Mouse (Mus musculus) A20 (cell line): ENCODE measurements around the gene Crybb3.

ENCODE experiments used
- DNase-seq: peaks from one replicate; pipeline ENCODE4 v3.0.0-alpha.2; 2011; ENCODE audit warnings: low read depth, low spot score

Gene Crybb3

DNA sequence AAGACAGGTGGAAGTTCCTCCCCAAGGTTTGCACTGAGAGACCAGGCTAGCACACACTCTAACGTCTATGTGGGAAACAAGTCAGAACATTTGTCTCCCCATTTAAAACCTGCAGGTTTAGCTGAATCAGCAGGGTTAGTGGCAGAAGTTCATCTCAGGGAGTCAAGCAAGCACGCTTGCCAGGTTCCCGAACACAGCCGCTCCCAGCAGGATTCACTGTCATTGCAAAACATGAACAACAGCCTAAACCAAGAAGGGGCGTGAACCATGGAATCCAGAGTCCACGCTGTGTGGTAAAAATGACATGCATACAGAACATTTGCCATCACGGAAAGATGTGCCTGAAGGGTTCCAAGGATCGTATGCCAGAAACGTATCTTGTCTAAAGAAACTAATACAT lies 23.7 kb upstream of the Crybb3 start:
- DNase-seq, result no peak

DNA sequence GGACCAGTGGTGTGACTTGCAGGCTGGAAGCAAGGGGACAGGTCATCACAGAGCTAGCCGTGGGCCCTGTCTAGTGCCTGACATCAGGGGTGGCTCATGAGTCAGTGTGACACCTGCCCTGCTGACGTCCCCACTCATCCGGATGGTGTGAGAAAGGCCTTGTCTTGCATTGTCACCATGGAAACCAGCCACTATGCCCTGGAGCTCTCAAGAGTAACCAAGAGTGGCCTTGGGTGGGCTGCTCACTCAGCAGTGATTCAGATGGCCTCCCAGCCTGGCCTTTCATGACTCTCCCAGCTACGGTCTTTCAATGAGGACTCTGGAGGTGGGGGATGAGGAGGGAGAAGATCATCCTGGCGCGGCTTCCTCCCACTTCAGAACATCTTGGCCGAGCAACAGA lies 21.1 kb upstream of the Crybb3 start:
- no peak for DNase-seq

DNA sequence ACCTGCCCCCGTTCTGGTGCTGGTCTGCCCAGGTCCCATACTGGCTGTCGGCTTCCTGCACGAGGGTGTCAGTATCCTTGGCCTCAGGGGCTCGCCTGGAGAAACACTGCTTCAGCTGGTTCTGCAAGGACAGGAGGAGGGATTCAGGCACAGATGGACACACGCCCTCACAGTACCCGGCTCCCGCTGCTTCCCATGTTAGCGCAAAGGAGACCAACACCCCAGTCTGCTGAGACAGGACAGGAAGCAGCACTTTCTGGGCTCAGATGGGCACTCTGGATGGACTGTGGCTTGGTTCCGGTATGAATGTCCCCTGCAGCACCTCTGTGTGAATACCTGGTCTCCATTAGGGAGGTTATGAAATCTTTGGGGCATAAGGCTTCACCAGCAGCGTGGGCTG lies 20.1 kb upstream of the Crybb3 start:
- no peak for DNase-seq

DNA sequence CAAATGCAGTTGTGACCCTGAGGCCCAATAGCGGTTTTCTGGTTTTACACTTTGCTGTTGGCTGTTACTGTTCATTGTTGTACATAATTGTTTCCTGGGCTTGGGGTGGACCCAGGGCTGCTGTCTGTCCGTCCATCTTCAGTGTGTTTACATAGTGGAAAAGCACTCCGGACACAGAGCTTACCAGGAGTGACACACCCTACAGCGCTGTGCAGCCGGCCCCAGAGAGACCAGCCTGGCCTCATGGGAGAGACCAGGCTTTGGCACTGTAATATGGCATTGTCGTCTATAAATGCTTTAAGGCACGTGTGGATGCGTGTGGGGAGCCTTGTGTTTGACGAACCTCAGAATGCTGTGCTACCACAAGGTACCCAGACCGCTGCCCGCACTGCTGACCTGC lies 19.0 kb upstream of the Crybb3 start:
- DNase-seq, result no peak

DNA sequence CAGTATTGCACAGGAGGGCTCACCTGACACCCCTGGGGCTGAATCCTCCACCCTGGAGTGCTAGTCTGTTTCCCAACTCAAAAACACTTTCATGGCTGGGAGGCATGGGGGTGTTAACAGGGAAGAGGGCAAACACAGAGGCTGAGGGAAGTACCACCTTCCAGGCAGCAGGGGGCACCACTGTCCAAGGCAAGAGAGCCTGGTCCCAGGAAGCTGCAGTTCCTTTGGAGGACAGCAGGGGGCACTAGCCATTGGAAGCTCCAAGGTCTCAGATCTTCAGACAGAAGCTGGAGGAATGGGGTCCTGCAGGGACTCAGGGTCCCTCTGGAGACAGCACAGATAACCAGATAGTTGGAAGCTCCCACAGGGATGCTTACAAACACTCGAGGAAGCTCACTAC lies 18.2 kb upstream of the Crybb3 start:
- peak; percentile 1 for DNase-seq

DNA sequence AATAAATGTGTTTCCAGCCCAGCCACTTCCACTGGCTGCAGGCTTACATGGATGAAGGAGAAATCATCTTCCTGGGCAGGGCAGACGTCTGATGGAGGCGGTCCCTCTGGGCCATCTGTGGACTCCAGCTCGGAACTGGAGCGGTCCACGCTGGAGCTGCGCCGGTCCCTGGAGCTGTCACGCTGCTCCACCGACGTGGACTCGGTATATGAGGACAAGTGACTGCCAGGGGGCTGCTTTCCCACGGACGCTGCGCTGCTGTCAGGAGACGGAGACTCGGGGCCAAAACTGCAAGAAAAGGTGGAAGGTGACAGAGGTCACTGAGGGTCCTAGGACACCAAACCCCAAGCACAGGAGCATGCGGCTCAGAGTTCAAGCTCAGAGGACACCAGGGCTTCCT lies 16.2 kb upstream of the Crybb3 start:
- DNase-seq, result no peak

DNA sequence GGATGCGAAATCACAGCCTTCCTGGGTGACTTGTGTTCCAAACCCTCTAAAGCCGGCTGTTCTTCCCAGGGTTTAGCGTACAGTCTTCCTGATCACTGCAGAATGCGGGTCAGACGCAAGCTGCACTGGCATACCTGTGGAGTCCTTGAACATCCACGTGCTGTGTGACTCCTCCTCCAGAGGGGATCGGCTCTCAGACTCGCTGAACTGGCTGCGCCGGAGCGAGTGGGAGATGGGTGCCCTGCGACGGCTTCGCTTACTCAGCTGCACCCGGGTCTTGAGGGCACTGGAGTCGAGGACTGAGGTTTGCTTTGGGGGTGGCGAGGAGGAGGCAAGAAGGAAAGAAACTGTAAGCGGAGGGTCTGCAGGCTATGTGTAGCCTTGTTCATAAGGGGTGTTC lies 14.1 kb upstream of the Crybb3 start:
- DNase-seq, result no peak

DNA sequence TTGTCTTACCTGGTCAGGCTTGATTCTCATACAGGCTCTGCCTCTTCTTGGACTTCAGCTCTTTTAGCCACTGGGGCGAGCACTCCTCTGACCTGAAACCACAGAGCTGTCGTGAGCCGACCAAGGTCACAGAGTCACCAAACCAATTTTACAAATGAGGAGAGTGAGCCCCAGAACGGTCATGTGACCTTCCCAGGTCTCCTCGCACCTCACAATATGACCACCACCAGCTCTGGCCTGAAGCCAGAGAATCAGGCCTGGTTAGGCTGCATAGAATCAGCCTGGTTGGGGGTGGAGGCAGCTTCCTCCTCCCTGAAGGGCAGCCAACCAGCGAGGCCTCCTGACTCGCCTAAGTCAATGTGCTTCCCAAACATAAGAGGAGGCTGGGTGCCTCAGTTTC lies 11.0 kb upstream of the Crybb3 start:
- no peak for DNase-seq

DNA sequence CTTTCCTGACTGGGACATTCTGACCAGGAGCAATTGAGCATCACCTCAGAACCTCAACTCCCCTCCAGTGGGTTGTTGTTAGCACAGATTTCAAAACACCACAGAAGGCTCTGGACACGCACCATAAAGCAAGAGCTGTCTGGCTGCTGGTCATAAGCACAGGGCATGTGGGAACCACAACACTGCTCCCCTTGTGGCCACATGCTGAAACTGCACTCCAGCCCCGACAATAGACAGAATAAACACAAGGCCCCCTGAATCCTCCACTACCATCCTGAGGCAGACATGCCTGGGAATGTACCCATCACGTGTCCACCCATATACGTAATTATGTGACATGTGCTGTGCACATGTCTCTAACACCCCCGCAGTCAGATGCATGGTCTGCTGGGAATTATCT lies 9.8 kb upstream of the Crybb3 start:
- no peak for DNase-seq

DNA sequence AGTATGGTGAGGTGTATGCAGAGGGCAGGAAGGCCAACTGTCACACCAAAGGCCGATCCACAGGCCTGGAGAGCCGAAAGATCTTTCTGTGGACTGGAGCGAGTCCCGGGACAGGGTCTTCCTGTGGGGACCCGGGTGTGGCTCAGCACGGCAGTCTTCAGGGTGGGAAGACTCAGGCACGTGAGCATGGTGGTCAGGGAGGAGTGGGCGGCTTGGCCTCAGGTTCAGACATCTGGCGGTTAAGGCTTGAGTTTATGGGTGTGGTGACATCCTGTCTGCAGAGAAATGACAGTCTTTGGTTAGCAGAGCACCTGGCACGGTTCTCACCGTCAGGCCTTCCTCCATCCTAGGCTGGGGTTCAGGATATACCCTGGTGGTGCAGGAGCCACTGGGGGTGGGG lies 9.4 kb upstream of the Crybb3 start:
- no peak for DNase-seq

DNA sequence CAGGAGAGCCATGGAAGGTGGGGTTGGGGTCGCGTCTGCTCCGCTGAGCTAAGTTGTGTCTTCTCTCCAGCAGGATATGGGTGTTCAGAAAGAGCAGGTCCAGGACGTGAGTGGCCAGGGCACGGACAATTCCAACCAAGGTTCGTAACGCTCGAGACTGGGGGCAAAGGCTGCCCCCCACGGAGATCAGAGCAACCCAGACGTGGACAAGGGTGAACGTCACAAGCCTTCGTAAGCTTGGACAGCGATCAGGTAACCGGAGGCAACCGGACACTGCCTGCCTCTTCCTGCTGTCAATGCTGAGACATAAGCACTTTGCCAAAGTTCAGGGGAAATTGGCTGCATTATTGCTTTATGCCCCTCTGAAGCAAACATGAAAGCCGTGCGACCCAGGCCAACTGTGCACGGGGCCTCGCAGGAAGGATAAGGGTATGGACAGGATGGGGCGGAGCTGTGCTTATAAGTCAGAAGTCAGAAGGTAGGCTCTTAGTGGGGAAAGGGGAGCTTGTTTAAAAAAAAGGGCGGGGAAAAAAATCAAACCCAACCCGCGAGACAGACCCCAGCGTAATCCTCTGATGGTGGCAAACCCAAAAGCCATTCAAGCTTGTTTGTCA lies 8.8 kb upstream of the Crybb3 start:
- DNase-seq, result no peak

DNA sequence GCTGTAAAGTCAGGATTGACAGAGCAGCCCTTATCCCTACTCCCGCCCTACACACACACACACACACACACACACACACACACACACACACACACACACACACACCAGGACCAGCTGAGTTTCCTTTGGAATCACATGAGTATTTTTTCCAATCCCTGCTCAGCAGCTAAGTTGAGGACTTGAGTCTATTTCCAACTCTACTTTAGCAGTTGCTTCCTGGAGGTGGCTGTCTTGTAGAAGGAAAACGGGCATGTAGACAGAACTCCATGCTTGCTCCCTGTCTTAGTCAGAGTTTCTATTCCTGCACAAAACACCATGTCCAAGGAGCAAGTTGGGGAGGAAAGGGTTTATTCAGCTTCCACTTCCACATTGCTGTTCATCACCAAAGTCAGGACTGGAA lies 6.1 kb upstream of the Crybb3 start:
- no peak for DNase-seq

DNA sequence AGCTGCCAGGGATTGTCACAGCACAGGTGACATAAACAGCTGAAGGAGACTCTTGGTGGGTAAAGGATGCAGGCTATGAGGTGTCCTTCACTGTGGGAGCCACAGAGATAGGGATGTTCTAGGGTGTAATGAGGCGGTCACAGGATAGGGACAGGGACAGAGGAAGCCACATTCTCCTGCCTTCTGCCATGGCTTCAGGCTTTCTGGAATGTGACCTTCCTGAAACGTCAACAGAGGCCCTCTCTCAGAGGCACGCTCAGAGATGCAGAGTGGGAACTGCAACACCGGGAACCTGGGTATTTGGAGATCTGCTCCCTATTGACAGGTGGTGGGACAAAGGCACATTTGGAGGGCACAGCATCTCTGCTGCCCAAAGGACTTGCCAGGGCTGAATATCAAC lies 5.6 kb upstream of the Crybb3 start:
- no peak for DNase-seq

DNA sequence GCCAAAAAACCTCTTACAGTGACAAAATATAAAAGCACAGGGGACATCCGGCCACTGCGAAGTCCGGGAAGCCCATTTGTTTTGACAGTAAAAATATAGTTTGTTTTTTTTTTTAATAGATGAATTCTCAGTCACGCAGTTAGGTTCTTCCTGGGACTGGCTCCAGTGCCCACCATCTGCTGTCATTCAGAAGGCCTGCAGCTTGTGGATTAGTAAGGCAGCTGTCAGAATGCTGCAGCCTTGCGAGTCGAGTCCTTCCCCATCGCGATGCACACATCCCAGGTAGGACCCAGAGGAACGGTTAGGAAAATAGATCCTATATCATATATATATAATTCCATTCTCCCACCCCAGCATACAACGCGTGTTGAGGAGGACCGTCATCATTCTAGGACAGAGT lies 5.1 kb upstream of the Crybb3 start:
- no peak for DNase-seq

DNA sequence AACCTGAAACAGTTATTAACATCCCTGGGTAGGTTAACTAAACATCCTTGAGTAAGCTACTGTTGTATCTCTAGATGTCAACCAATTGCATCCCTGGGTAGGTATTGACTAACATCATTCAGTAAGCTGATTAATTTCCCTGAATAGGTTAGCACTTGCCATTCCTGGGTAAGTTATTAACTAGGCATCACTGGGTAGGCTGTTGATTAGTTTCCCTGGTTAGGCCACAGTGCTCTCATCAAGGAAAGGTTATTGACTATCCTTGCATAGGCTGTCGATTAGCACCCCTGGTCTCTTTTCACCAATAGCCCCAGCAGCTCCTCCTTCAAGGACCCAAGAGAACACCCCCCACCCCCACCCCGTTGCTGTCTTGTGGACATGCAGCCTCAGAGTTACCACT lies 4.5 kb upstream of the Crybb3 start:
- no peak for DNase-seq

DNA sequence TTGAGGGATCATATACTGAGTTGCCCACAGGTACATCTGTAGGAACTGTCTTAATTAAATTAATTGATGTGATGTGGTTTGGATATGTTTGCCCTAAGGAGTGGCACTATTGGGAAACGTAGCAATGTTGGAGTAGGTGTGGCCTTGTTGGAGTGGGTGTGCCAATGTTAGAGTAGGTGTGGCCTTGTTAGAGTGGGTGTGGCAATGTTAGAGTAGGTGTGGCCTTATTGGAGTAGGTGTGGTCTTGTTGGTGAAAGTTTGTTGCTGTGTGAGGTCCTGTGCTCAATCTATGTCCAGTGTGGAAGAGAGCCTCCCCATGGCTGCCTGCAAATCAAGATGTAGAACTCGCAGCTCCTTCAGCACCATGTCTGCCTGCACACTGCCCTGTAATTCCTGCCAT lies 2.9 kb upstream of the Crybb3 start:
- DNase-seq, result no peak

DNA sequence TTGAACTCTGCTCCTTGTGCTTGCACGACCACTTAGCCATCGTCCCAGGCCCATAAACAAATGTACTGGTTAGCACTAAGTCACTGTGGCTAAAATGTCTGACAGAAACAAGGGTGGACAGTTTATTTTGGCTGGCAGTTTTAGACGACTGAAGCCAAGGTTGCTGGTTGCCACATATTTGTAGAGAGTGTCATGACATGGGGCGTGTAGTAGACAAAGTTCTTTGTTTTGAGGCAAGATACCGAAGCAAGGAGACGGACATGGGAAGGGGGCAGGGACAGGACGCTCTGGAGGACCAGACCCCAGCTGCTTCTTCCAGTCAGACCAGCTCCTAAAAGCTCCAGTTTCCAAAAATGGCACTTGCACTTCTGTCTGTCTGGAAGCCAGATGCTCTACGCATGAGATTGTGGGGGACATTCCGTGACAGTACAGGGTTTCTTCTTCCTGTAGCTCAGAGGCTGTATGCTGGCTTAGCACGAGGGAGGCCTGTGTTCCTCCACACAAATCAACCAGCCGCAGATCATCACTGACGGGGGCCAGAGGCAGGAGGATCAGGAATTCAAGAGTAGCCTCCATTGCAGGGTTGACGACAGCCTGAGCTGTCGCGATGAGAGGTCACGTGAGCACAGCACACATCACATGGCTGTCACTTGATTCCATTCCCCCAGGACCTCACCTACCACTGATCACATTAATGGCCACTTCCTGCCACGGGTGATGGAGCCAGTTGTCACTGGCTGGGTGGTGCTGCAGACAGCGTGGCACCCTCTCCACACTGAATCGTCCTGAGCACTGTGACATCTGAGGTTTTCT lies 1.2 kb upstream of the Crybb3 start:
- no peak for DNase-seq

DNA sequence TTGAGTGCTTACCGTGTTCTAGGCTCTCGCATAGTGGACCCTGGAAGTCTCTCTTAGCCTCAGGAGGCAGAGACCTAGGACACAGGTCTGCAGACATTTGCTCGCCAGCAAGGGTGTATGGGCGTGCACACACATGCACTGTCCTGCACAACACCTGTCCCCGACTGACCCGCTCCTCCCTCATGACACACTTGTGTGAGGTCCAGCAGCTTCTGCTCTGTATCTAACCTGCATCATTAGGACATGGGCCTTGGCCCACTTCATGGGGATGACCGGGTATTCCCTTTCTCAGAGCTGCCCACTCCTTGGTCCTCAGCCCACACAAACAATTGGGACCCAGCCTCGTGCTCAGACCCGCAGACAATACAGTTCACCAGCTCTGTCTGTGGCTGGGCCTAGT lies 364 bp downstream of the Crybb3 start:
- DNase-seq, result no peak

DNA sequence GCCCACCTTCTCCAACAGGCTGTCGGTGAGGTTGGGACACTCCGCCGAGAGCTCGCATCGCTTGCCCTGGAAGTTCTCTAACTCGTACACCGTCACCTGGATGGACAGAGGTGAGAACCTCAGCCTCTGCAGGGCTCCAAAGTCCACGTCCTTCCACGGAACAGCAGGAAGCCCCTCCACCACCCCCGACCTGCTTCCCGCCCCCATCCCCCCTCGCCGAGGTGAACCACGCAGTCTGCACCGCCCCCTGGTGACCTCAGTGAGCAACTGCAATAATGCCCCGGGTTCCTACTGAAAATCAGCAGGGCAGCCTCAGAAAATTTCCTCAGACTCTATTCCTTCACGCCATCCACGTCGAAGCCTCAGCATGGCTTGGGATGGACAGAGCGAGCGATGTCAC lies 1.6 kb downstream of the Crybb3 start:
- no peak for DNase-seq

DNA sequence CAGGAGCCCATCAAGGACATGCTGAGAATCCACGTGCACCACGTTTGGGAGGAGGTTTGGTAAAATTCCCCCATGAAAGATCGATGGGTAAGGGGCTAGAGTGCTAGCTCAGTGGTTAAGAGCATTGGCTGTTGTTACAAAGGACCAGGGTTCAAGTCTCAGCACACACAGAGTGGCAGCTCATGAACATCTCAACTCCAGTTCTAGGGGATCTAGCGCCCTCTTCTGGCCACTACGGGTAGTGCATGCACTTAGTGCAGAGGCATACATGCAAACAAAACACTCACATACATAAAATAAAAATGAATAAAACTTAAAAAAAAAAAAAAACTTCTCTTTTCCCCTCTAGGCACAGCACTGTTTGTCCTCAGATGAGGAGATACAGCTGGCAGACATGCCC lies 2.7 kb downstream of the Crybb3 start:
- no peak for DNase-seq

DNA sequence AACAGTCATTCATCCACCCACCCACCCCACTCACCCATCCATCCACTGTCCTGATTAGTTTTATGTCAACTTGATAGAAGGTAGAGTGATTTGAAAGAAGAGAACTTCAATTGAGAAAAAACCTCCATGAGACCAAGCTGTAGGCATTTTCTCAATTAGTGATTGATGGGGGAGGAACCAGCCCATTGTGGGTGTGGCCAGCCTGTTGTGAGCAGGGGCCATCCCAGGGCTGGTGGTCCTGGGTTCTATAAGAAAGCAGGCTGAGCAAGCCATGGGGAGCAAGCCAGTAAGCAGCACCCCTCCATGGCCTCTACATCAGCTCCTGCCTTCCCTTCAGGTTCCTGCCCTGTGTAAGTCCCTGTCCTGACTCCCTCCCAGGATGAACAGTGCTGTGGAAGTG lies 11.4 kb downstream of the Crybb3 start, which contains the start of gene Crybb2:
Crybb2 (minus strand) TSS at position 101 of the 400 bp plus-strand sequence.
- DNase-seq, result no peak

DNA sequence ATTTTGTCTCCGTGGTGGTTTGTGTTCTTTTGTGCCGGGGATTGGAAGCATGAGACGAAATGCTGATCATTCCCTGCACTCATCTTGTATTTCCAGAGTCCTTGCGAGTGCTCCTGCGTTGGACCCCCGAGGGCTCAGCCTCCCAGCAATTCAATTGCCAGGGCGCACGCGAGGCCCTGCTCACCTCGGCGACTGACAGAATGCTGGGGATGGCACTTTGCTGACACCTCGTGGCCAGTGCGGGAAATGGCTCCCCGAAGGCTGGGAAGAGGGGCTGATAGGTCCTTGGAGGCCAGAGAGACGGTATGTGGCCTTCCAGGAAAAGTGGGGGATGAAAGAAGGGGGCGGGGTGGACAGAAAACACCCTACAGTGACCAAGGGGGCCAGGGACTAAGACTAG lies 27.1 kb downstream of the Crybb3 start:
- DNase-seq, result no peak

DNA sequence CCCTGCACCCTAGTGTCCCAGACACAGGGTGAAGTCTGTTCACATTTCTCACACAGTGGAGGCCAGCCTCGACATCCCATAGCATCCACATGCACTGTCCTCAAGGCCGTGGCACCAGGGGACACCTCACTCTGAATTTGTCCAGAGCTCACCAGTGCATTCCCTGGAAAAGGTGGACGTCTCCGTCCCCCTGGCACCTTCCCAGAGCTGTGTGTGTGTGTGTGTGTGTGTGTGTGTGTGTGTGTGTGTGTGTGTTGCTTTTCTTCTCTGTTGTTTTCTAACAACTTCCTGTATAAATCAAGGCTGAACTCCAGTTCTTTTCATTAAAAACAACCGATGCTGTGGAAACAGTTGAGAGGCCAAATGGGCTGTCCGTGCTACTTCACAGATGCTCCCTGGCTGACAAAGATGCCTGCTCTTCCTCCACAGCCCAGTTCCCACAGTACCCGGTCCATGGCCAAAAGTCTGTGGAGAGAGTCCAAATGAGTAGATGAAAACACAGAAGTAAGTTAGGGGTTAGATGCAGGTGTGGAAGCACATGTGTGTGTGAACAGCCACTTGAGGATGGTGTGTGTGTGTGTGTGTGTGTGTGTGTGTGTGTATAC lies 30.7 kb downstream of the Crybb3 start:
- DNase-seq, result no peak
